Mouse (Mus musculus): Measurements from ENCODE around the gene Bglap.

The Bglap gene

DNA sequence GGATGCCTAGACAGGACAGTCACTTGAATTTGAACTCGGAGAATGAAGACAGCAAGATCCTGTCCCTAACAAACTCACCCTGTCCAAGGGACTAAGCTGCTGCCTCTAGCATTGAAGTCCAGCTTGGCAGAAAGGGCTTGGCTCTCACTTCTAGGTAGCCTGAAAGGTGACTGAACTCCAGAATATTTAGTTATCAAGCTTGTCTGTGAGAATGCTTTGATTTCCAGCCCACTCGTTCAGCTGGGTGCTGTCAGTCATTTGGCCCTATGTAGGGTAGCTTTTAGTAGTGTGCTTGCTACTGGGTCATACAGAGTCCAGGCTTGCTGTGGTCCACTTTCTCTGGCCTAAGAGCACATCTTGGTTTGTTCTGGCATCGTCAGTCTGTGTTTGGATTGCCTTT, 45.3 kb downstream of the Bglap start:
- DNase-seq = no peak

DNA sequence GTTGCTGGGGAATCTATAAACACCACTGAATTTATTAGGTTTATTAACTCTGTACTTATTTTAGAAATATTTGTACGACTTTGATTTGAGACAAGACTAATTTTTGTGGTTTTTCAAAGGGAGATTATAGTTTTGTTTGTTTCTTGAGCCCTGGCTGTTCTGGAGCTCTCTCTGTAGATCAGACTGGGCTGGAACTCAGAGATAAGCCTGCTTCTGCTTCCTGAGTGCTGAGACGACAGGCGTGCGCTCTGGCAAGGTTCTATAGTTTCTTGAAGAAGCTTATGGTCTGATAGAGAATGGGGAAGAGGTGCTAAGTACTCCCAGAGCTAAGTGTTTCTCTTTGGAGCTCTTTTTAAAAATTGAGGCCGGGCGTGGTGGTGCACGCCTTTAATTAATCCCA, 45.9 kb downstream of the Bglap start:
- DNase-seq = no peak

DNA sequence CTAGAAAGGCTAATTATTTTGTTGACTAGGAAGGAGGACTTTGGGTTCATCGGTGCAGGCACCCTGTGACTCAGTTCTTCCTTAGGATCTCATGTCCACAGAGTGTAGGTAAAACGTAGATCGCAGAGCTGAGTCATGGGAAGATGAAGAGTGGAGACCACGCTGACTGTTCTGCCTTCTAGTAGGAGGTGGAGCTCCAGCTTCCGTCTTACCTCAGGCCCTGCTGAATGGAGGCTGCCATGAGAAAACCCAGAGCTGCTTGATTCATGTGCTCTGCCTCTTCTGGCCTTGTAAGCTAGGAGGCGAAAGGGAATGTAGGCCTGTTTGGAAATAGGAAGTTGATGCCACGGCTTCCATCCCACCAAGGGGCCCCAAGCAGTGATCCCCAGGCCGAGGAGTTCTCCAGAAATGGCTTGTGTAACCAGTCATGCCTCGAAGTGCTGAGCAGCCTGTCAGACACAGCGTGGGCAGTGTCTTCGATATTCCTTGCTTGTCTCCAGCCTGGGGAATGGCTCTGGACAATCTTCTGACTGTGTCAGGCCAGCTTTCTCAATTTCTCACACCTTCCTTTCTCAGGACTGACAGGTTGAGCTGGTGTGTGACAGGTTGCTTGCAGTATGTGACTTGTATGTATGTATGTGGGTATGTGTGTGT, 46.8 kb downstream of the Bglap start:
- DNase-seq = no peak

DNA sequence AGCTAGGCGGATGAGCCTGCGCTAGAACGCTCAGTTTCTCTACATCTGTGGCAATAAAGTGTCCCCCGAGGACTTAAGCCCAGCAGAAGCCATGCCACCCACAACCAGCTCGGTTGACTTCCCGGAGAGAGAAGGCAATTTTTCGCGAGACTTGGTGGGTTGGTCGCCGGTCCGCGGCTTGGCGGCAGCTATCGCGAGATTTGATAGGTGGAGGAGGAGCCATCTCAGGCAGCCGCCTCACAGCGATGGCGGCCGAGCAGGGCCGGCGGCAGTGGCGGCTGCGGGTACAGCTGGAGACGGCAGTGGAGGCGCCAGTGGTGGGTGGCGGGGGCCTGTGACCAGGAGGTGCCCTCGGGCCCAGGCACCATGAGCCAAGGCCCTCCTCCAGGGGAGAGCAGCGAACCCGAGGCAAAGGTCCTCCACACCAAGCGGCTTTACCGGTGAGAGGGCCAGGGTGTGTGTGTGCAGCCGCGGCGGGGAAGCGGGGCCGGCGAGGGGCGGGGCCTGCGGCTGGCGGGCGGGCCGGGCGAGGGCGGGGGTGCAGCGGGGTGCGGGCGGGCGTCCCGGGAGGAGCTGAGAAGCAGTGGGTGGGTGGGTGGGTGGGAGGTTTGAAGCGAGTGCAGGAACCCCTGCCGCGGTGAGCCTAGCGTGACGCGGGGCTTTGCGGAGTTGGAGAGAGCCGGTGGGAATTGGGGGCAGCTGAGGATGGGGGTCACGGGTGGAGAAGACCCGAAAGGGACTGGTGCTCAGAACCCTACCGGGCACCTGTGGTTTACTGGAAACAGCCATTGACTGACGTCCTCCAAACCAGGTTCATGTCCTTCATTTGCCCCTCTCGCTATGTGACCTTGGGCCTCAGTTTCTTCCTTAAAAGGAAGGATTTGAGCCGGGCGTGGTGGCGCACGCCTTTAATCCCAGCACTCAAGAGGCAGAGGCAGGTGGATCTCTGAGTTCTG, 47.9 kb downstream of the Bglap start, which contains the start of the genes Tmem79 and Smg5:
Gene Tmem79 (minus strand): TSS at position 91 of the 956 bp plus-strand sequence.
Gene Smg5 (plus strand): TSS at position 203 of the 956 bp plus-strand sequence.
- DNase-seq = peak; percentile 95 to 96

DNA sequence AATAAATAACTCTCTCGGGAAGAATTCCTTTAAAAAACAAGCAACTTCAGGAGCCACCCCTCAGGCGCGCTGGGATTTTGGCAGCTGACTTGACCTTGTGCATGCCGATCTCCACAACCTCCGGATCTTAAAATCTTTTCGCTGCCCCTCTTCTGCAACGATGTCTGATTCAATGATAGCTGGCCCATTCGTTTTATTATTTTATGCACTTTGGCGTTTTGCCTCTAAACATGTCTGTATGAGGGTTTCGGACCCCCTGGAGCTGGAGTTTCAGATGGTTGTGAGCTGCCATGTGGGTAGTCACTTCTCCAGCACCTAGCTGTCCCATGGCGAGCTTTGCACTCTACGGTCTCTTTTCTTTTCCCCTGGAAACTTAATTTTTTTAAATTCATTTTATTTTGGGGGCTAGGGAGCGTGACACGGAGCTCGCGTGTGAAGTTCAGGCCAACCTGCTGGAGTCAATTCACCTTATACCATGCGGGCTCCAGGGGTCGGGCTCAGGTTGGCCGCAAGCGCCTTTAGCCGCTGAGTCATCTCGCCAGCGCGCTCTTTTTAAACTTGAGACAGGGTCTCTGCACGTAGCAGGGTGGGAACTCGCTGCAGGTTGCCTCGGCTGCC, 48.7 kb downstream of the Bglap start:
- no peak for DNase-seq

DNA sequence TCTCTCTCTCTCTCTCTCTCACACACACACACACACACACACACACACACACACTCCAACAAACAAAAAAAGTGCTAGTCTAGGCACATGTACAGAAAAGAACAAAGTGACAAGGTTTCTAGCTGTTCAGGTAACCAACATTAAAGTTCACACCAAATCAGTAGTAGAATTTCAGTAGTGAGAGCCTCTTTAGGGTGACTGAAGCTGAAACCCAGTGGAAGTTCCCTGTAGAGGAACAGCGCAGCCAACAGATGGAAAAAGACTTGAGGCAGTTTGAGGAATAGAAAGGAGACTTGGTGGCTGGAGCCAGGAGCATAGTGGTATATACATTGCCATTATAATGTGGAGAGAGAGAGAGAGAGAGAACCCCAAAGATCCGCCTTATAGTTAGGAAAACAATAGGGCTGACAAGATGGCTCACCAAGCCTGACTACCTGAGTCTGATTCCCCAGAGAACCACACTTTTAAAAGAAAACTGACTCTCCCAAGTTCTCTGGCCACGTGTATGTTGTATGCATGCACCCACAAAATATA, 49.3 kb downstream of the Bglap start:
- no peak for DNase-seq

DNA sequence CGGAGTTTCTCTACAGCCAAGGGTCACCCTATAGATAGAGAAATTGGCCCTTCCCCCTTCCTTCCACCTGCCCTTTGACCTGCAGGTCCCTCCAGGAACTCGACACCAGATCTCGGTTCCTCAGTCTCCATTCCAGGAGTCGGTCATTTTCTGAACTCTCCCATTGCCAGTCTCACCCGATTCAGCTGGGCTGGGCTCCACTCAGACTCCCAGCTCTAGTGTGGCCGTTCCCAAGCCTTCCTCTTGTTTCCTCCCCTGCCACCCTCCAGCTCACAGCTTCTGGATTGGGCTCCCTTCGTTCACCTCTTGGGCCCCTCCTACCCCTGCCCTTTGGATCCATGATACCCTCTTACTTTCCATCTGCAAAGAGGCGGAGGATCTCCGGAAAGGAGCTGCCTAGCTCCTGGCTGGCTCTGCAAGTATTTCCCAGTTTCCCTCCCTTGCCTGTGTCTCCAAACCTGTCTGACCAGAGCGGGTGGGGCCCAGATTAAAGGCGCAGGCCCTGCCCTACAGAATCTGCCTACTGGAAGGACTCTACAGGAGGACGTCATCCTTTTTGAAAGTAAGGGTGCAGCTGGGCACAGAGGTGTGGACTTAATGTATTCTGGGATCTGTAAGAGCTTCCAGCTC, 50.1 kb downstream of the Bglap start:
- DNase-seq = no peak
